Mouse (Mus musculus): ENCODE data around the gene Iqsec1.

Gene Iqsec1

DNA sequence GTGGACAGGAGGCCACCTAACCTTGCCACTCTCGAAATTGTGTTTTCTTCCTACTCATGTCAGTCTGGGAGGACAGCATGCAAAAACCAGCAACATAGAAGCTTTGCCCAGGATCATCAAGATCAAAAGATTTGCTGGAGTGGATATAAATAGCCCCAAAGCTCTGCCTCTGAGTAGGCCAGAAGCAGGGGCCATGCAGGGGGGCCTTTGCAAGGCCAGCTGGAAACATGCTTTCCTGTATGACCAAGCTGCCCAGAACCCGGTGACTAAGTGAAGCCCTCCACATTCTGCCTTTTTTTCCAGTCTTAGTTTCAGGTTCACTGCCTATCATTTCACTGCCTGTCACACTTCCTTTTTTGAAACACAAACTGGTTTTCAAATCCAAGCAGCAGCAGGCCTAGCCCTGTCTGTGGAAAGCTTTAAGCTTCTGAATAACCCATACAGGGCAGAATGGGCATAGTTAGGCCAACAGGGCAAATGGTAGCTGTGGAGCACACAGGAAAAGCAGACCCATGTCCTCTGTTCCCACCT is 19.1 kb downstream of the Iqsec1 start:
- DNase-seq (ENCODE audit: low read depth in 1 of 2, low spot score in 2 of 2) = no peak

DNA sequence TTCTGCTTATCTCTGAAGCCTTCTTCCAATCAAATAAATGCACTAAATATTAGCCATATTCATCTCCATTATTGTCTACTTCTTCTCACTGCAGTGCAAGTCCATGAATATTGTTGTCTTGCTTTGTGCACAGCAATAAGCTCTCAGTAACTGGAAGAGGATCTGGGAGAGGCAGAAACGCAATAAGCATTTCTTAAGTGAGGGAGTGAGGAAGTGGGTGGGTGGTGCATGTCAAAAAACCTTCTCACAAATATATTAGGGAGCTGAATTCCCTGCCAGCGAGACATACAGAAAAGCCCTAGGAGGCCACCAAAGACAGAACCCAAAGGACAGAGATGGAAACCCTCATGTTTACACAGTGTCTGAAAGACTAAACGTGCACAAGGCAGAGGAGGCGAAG is 35.1 kb downstream of the Iqsec1 start:
- DNase-seq (ENCODE audit: low read depth in 1 of 2, low spot score in 2 of 2) = no peak

DNA sequence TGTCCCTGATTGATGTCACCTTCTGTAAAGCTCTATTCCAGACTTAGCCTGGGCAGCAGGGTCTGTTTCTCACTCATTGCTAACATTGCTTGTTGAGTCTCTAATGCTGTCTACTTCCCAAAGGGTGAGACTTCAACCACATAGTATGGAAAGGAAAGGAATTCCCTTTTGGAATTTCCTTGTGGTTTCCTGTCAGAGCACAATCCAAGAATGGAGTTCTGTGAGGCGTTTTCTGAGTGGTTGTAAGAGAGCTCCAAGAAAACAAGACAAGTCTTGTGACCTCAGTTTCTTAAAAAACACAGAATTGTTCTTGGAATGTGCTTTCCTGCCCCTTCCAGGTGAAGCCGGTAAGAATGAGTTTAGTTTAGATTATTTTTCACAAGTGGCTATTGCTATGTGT is 37.5 kb downstream of the Iqsec1 start:
- DNase-seq (ENCODE audit: low read depth in 1 of 2, low spot score in 2 of 2) = no peak

DNA sequence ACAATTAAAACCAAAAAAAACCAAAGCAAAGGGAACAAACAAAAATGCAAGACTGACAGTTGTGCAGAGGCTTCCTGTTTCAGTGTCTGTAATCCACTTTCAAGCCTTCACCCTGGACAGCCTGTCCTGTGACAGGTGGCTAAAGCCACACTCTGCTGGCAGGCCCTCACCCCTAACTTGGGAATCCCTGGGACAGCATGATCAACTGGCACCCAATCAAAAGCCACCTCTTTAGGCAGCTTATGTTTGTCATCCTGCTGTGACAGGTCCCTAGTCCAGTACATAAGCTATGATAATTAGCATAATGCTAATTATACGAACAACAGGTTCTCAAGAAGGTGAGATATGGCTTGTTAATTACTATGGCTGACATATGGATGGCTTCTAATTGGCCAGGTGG is 40.4 kb downstream of the Iqsec1 start:
- no peak for DNase-seq (ENCODE audit: low read depth in 1 of 2, low spot score in 2 of 2)

DNA sequence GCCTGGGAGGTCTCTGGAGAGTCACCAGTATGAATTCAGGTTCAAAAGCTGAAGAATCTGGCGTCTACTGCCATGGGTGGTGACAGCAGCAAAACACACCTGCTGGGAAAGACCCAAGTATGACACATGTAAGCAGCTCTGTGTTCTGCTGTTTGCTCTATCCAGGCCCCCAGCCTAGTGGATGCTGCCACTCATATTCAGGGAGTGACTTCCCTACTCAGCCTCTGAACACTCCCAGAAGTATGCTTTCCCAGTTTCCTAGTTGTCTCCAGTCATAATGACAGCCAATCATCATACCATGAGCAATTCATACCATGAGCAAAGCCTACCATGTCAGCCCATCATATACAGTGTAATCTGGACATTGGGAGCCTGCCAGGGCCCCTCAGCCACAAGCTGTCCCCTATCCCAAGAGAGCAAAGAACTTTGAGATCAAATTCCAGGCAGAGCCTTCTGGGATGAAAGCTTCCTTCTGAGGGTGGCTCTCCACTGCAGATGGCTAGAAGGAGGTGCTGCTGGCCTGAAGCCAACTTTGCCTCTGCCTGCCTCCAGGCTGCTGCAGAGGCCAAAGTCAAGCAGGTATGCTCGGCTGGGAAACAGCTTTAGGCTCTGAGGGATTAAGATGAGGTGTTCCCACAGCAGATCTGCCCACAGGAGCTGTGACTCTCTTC is 42.8 kb downstream of the Iqsec1 start:
- DNase-seq (ENCODE audit: low read depth in 1 of 2, low spot score in 2 of 2) = no peak

DNA sequence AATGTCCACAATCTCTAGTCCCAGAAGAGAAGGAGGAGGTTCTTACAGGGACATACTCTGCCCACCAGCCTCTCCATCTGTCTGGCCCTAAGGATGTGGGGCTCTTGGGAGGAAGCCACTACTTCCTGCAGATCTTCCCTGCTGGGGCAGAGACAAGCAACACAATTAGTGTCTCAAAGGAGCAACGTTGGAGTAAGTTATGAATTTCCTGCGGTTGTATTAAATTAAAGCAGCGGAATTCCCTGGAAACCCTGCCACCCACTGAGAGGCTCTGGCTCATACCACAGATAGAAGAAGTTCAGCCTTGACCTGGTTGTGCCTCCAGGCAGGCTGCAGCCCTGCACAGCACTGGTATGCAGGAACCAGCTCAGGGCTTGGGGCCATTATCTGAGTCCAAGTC is 47.2 kb downstream of the Iqsec1 start:
- DNase-seq (ENCODE audit: low read depth in 1 of 2, low spot score in 2 of 2) = no peak

DNA sequence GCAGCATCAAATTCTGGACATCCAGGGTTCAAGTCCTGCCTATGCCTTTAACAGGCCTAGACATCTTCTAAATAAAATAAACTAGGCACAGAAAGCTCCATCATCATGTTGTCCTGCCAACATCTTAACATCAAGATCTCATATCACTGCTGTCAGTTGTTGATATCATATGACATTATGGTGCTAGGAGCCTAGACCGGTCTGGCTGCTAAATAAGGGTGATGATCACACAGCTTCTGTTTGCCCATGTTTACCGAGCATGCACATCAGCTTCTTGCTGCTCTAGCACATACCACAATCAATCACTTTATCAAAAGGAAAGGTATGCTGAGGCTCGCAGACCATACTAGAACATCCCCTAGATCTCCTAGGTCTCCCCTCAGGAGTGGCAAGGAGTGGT is 54.8 kb downstream of the Iqsec1 start:
- no peak for DNase-seq (ENCODE audit: low read depth in 1 of 2, low spot score in 2 of 2)

DNA sequence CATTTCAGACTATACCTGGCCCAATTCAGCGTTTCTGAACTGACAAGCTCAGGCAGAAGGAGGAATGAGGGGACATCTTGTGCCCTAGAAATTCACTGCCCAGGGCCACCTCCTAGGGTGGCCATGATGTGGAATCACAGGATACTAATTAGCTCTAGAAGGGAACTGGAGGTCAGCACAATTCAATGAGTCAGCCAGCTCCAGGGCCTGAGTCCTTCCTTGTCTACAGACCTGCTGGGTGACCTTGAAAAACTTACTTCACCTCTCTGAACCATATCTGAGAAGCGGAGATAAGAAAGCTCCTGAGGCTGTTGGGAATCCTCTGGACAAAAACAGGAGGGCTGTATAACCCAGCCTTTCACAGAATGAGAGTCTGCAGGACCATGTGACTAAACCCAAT is 59.7 kb downstream of the Iqsec1 start:
- no peak for DNase-seq (ENCODE audit: low read depth in 1 of 2, low spot score in 2 of 2)

DNA sequence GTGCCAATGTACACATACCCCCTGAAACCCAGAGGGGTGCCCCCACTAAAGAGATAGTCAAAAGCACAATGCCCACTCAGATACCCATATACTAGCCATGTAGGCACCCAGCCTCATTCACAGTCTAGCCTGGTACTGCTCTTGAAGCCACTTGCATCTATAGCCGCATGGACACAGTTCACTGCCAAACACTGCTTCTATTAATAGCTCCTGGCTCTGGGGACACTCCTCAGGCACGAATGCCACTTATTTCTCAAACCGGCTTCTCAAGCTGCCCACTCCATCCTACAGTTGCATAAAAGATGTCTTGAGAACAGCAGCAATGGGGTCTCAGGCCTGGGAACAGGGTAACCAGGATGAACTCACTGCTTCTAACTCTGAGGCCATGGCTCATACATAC is 63.0 kb downstream of the Iqsec1 start:
- no peak for DNase-seq (ENCODE audit: low read depth in 1 of 2, low spot score in 2 of 2)

DNA sequence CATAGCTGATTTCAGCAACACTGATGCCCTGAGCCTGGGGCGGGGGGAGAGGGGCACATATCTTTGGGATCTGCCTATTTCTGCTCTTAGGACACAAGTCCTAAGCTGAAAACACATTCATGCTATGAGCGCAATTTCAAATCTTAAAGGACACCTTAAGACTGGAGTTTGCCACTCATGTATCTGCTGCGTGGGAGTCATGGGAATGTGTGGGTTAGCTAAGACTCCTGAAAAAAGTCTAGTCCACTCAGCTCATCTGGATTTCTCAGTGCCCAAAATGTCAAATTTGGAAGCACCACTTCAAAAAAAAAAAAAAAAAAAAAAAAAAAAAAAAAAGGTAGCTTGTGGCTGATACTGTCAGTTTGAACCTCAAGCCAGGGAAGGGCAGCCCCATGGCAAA is 63.7 kb downstream of the Iqsec1 start:
- DNase-seq (ENCODE audit: low read depth in 1 of 2, low spot score in 2 of 2) = no peak

DNA sequence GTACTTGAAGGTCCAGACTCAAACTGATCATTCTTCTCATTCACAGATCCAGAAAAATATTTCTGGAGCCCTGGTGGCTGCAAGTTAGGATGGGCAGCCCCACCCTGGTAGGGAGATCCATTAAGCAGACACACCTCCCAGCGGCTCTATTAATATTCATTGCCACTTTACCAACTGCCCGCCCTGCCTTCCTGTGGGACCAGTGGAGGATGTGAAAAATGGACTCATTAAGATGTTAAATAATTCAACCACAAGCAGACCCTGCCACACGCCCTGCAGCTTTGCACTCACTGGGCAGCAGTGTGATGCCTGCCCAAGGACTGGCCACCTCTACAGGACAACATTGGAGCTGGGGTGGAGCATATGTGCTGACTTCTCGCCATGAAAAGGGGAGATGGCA is 64.1 kb downstream of the Iqsec1 start:
- no peak for DNase-seq (ENCODE audit: low read depth in 1 of 2, low spot score in 2 of 2)

DNA sequence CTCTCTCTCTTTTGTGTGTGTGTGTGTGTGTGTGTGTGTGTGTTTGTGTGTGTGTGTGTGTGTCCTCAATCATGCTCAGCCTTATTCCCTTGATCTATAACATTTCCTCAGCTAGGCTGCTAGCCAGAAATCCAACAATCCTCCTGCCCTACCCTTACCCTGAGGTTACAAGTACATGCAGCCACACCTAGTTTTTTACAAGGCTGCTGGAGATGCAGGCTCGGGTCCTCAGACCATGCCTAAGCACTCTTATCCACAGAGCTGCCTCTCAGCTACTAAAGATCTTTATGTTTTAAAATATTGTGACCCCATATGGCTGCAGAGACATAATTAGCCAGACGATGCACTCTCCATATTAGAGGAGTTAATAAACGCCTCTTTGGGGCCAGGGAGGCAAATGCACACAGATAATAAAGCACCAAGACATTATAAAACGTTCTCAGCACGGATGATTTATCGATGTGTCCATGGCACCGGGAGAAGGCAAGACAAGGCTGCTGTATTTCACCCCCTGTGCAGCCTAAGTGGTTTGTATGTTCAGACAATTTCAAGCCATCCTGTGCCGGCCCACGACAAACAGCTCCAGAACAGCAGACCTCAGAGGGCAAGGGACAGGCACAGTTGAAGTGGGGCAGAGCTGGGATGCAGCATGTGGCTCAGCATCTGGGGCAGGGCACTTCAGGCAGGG is 67.1 kb downstream of the Iqsec1 start:
- no peak for DNase-seq (ENCODE audit: low read depth in 1 of 2, low spot score in 2 of 2)

DNA sequence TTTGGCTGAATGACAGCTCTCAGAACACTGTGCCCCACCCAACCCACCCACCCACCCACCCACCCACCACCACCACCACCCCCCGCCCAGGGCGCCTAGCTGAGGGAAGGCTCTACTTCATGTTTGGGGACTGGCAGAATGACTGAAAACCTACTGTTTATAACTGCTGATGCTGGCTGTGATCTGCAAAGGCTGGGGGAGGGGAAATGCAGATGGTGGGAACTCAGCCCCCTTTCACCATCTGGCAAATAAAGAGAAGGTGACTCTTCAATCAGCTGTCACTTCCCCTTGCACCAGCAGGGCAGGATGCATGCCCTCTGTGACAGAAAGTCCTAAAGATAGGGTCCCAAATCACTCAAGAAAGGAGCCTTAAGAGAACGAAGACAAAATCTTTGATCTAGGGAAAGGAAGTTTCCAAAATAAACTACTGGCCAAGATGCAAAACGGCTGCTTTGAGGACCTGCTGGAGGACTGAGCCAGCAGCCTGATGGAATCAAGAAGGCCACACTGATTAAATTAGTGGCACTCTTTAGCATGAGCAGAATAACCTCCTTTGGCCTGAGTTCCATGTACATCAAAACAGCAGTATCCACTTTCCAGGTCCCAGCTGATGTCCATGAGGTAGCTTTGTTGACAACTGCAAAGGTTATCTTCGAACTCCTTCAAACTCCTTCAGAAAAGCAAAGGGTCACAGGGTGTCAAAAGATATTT is 67.8 kb downstream of the Iqsec1 start:
- DNase-seq (ENCODE audit: low read depth in 1 of 2, low spot score in 2 of 2) = no peak

DNA sequence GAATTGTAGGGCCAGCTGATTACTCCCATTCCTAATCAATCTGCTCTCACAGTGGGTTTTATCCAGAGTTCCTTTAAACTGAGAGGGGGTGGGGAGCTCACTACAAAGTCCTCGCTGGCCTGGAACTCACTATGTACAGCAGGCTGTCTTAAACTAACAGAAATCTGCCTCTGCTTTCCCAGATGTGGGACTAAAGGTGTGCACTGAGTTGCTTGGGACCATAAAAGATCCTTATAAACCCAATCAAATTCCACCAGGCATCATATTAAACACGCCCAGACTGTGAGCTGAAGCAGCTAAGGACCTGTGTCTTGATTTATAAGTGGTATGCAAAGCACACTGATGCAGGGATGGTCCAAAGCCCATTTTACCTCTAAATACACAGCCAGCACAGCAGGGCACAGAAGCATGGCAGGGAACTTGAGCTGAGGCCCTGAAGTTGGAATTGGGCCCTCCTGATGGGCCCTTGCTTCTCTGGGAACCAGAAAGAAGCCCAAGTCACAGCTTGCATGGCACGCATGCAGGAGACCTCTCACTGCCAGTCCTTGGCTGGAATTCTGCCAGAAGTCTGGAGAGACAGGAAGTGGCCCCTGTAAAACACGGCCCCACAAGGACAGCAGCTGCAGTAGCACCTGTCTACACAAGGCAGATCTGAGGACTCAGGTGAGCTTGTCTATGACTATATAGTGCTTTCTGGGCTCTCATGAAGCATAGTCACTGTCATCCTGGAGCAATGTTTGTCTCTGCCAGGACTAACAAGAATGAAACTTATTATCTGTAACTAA is 68.7 kb downstream of the Iqsec1 start:
- no peak for DNase-seq (ENCODE audit: low read depth in 1 of 2, low spot score in 2 of 2)

DNA sequence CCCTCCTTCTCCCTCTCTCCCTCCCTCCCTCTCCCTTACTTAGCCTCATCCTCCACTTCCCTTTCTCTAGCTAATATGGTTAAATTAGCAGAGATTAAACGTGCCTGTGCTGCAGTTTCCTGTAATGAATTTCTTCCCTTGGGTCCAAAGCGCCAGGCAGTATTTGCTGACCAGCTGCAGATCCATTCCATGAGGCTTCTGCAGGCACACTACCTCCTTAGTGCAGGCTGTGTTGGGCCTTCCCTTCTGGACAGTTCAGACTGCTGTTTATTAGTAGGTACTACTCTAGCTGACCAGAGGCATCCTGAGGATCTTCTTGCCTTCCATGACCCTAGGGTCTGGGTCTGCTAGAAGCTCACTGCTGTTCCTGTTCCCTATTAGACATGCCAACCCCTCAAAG is 72.9 kb downstream of the Iqsec1 start:
- DNase-seq (ENCODE audit: low read depth in 1 of 2, low spot score in 2 of 2) = no peak

DNA sequence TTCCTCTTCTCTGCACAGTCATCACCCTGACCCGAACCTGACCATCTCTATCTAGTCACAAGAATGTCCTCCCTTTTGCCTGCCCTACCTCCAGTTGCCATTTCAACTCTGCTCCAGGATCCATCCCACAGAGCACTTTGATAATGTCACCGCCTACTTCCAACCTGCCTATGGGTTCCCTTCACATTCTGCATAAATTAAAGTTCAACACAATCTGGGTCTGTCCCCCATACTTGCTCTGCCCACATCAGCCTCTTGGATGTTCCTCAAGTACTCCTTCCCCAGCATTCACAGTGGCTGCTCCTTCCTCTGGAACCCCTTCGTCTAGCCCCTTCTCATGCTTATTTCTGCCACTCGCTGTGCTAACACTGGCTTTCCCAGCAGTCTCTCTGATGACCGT is 74.7 kb downstream of the Iqsec1 start:
- no peak for DNase-seq (ENCODE audit: low read depth in 1 of 2, low spot score in 2 of 2)

DNA sequence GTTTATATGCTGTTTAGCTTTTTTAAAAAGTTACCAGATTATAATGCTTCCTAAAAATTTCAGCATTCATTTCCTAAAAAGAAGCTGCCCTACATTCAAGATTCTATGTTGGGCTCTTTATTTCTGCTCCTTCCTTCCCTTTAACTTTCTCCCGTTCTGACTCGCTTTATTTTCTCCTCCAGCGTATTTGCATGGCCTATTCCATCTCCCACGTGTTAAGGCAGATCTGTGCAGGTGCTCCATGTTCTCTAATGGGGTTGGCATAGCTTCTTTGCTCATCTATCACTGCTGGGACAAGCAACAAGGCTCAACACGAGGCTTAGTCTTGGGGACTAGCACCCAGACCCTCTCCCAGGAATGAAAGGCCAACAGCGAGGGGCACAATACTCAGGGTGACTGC is 75.7 kb downstream of the Iqsec1 start:
- no peak for DNase-seq (ENCODE audit: low read depth in 1 of 2, low spot score in 2 of 2)

DNA sequence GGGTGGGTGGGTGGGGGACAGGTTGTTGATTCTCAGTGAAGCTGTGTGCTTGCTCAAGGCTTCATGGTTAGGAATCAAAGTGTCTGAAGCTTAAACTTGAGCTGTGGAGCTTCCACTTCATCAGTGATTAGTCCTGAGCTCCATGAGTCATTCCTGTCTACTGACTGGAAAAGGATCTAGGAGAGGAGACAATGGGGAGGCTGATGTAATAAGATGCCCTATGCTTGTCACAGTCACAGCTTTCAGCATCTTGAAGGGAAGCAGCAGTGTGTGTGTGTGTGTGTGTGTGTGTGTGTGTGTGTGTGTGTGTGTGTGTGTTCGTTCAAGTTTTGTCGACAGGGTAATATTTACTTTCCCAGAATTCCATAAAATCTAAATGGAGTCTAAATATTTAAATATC is 84.3 kb downstream of the Iqsec1 start:
- DNase-seq (ENCODE audit: low read depth in 1 of 2, low spot score in 2 of 2) = no peak

DNA sequence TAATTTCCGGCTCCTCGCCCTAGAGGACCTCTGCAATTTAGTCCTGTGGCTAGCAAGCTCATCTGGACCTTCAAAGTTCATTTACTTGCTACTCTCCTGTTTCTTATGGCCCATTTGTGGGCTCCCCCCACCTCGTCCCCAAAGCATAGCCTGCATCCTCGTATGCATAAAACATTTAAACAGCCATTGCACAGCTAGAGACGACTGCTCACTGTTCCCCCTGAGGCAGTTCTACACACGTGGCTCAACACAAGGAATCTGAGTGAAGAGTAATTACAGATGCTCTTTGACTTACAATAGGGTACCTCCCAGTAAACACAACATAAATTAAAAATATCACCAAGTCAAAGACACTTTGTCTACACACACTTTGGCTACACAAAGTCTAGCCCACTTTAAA is 88.2 kb downstream of the Iqsec1 start:
- no peak for DNase-seq (ENCODE audit: low read depth in 1 of 2, low spot score in 2 of 2)

DNA sequence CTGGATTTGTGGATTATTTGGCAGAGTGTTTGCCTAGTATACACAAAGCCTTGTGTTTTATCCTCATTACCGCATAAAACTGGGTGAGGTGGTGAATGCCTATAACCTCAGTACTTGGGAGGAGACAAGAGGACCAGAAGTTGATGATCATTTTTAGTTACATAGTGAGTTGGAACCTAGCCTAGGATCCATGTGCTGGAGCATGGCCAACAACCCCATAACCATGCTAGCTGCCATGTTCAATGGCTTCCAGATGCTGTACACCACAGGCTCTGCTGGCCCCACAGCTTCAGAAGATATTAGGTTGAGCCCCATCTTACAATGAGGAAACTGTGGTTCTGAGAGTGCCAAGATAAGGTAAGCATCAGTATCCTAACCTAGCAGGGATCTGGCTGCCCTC is 89.2 kb downstream of the Iqsec1 start:
- no peak for DNase-seq (ENCODE audit: low read depth in 1 of 2, low spot score in 2 of 2)

DNA sequence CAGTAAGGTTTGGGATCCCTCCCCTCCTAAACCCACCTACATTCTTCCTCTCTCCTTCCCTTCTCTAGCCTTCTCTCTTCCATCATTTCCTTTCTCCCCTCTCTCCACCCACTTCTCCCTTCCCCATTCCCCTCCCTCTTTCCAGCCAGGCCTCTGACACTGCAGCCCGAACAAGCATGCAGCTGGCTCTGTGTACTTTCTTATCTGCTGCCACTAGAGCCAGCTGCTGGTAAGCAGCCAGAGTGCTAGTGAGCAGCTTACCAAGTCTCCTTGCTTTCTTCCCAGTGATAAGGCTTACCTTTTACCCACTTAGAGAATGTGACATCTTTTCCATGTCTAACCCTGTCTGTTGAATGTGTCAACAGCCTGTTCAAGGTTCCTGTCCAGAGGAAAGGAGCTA is 90.4 kb downstream of the Iqsec1 start:
- no peak for DNase-seq (ENCODE audit: low read depth in 1 of 2, low spot score in 2 of 2)

DNA sequence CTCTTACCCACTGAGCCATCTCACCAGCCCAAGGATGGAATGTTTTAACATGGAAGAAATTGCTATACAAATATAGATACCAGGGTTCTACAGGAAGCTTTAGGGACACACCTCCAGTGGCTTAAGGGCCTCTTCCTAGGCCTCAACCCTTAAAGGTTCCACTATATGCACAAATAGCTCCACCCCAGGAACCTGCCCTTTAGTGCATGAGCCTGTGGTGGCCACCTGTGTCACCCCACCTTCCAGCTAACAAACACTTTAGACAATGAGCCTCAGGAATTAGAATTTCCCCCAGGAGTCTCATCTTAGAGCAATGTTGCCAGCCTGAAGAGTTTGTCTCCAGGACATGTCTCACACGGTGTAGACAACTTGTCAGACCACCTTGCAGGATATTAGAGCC is 96.1 kb downstream of the Iqsec1 start:
- DNase-seq (ENCODE audit: low read depth in 1 of 2, low spot score in 2 of 2) = no peak

Data from monocyte, adult 2 months (primary cell).